Comparison of ENCODE assay signal across 8 mouse cellular contexts in the genomic region with DNA sequence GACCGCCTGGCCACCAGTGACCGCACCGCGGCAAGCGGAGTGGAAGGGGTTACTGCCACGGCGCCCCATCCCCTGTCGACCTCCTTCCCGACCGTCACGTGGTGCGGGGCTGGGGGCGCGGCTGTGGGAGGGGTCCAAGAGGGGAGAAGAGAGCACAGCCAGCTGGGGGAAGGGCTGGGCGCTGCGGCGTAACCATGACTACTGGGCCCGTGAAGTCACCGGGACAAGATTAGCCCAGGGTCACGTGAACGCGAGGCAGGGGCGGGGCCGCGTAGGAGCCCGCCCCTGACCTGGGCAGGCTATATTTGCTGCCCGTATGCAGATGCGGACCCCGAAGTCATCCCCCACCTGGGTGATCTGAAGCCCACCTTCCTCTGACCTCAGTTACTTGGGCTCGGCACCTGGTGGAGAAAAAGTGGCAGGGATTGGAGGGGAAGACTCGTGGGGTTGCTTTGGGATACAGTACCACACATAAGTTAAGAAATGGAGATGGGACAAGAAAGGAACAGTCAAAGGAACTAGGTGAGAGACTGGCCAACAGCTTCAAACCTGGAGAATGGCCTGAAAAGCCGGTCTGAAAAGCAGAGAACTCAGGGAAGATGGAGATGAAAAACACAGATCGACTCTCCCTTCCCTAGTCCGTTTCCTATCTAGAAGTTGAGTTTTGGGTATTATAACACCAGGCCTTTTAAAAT. TPM values are rescaled to one million over a fixed set of nuclear protein-coding genes. Genes with fewer than 3 reads are reported as not detected.
A peak's percentile ranks its signal among the peaks of the same experiment; 100 is the strongest.
DNase-seq lines count a peak whose midpoint lies in the region; ATAC-seq and TF ChIP-seq lines count a peak whose summit lies in the region.

No protein-coding gene starts in this region.

- peak overlapping the region; percentile 66 for H3K4me3 ChIP-seq in heart, embryonic 11.5 days (ENCODE audit: low read depth, low read length)
- peak overlapping the region; percentile 63 for H3K4me3 ChIP-seq in kidney, embryonic 15.5 days (replicated peaks)

- WGBS in heart, embryonic 11.5 days (ENCODE audit: insufficient replicate concordance), result 4% methylated on average over 34 of the region's 34 CpGs
- 3% methylated on average over 34 of the region's 34 CpGs for WGBS in kidney, embryonic 15.5 days

- no peaks in the 10 kb centered on the region for H3K9me3 ChIP-seq in heart, embryonic 11.5 days (replicated peaks; ENCODE audit: control insufficient read depth, low read length)
- H3K9me3 ChIP-seq in kidney, embryonic 15.5 days (replicated peaks), result no peaks in the 10 kb centered on the region

- ATAC-seq in erythroblast, adult 5-6 weeks (replicated peaks; ENCODE audit: low FRiP score, poor library complexity, severe bottlenecking), result peak; percentile 90
- ATAC-seq in heart, embryonic 11.5 days (replicated peaks; ENCODE audit: insufficient number of reproducible peaks, low FRiP score, low TSS enrichment), result peak; percentile 95
- peak; percentile 93 for ATAC-seq in kidney, embryonic 15.5 days (replicated peaks; ENCODE audit: low FRiP score)
- ATAC-seq in monocyte, adult 5-6 weeks (replicated peaks; ENCODE audit: insufficient number of reproducible peaks, low FRiP score, low TSS enrichment, poor library complexity, severe bottlenecking), result peak; percentile 78

- H3K4me2 ChIP-seq in heart, embryonic 11.5 days, result peak overlapping the region; percentile 91
- peak overlapping the region; percentile 88 for H3K4me2 ChIP-seq in kidney, embryonic 15.5 days

- H3K27me3 ChIP-seq in heart, embryonic 11.5 days (ENCODE audit: control insufficient read depth, insufficient read depth, low read length), result no peaks in the 10 kb centered on the region
- H3K27me3 ChIP-seq in kidney, embryonic 15.5 days, result no peaks in the 10 kb centered on the region

- H3K4me1 ChIP-seq in heart, embryonic 11.5 days (ENCODE audit: control insufficient read depth, insufficient read depth, low read length), result peaks cover 31% of the 10 kb centered on the region
- H3K4me1 ChIP-seq in kidney, embryonic 15.5 days, result peaks cover 61% of the 10 kb centered on the region

- no peak for TF ChIP-seq CTCF in brain, embryonic 14.5 days (IDR thresholded peaks at IDR 0.05; ENCODE audit: borderline replicate concordance, extremely low read depth, insufficient read depth, insufficient read length)

- 0 out of 2 replicates have a peak, but pooled peaks have one; percentile 1 for TF ChIP-seq POLR2A in brain, embryonic 14.5 days (IDR thresholded peaks at IDR 0.05; ENCODE audit: borderline replicate concordance, extremely low read depth, insufficient read depth, insufficient read length, poor library complexity, severe bottlenecking)

- H3K9ac ChIP-seq in heart, embryonic 11.5 days (ENCODE audit: low read depth, low read length), result peak overlapping the region; percentile 77
- peak overlapping the region; percentile 66 for H3K9ac ChIP-seq in kidney, embryonic 15.5 days

- H3K36me3 ChIP-seq in heart, embryonic 11.5 days (ENCODE audit: control insufficient read depth, insufficient read depth, low read length), result no peaks in the 10 kb centered on the region
- peaks cover 7% of the 10 kb centered on the region; the same call in 1 of the 2 replicates for H3K36me3 ChIP-seq in kidney, embryonic 15.5 days

- peak; percentile 89 for DNase-seq in B cell, adult 2 months
- DNase-seq in brain, embryonic 14.5 days (ENCODE audit: low read depth), result peak; percentile 98
- peak; percentile 87 for DNase-seq in liver
- DNase-seq in spleen, postnatal 36 days (ENCODE audit: low spot score in 2 of 2), result peak; percentile 67 to 78

- H3K27ac ChIP-seq in heart, embryonic 11.5 days (ENCODE audit: low read depth, low read length), result peak overlapping the region; percentile 77
- peak overlapping the region; percentile 88 for H3K27ac ChIP-seq in kidney, embryonic 15.5 days

RNA-seq across cellular contexts. Expression of a gene that starts 6.1 kb away (rescaled TPM):
- 72.4 and 79.2 TPM in 2 replicates for polyA plus RNA-seq in brain, embryonic 14.5 days (2012; rRNA removed)
- total RNA-seq in erythroblast, adult 5-6 weeks (2015; ENCODE audit: low replicate concordance), result not detected in 2 replicates
- total RNA-seq in erythroblast, adult 5-6 weeks (2017; ENCODE audit: low replicate concordance), result 0.34 and 1.1 TPM in 2 replicates
- polyA plus RNA-seq in heart, embryonic 11.5 days (2014; fragmentation: Nextera tagmentation; extraction: Ambion mirVana), result 10.0 and 10.9 TPM in 2 replicates
- 15.3 and 19.7 TPM in 2 replicates for polyA plus RNA-seq in kidney, embryonic 15.5 days (2015; fragmentation: Nextera tagmentation; extraction: Ambion mirVana)
- 0.32 to 1.2 TPM (median 0.97 TPM) in 3 replicates for total RNA-seq in monocyte, adult 5-6 weeks (2017)

RNA-seq across cellular contexts. Expression of a gene that starts 7.2 kb away (rescaled TPM):
- polyA plus RNA-seq in brain, embryonic 14.5 days (2012; rRNA removed), result not detected in 2 replicates
- not detected in 2 replicates for total RNA-seq in erythroblast, adult 5-6 weeks (2015; ENCODE audit: low replicate concordance)
- not detected in 2 replicates for total RNA-seq in erythroblast, adult 5-6 weeks (2017; ENCODE audit: low replicate concordance)
- polyA plus RNA-seq in heart, embryonic 11.5 days (2014; fragmentation: Nextera tagmentation; extraction: Ambion mirVana), result 2.7 TPM in 1 of 2 replicates, not detected in the other
- polyA plus RNA-seq in kidney, embryonic 15.5 days (2015; fragmentation: Nextera tagmentation; extraction: Ambion mirVana), result 2.8 and 5.5 TPM in 2 replicates
- total RNA-seq in monocyte, adult 5-6 weeks (2017), result not detected in 3 replicates

RNA-seq across cellular contexts. Expression of a gene that starts 7.3 kb away (rescaled TPM):
- 126 and 186 TPM in 2 replicates for polyA plus RNA-seq in brain, embryonic 14.5 days (2012; rRNA removed)
- total RNA-seq in erythroblast, adult 5-6 weeks (2015; ENCODE audit: low replicate concordance), result 3.5 and 7.3 TPM in 2 replicates
- 9.6 and 13.5 TPM in 2 replicates for total RNA-seq in erythroblast, adult 5-6 weeks (2017; ENCODE audit: low replicate concordance)
- polyA plus RNA-seq in heart, embryonic 11.5 days (2014; fragmentation: Nextera tagmentation; extraction: Ambion mirVana), result 97.7 and 108 TPM in 2 replicates
- 89.9 and 92.0 TPM in 2 replicates for polyA plus RNA-seq in kidney, embryonic 15.5 days (2015; fragmentation: Nextera tagmentation; extraction: Ambion mirVana)
- total RNA-seq in monocyte, adult 5-6 weeks (2017), result 16.2 to 27.3 TPM (median 20.8 TPM) in 3 replicates

RNA-seq across cellular contexts. Expression of a gene that starts 14.0 kb away (rescaled TPM):
- polyA plus RNA-seq in brain, embryonic 14.5 days (2012; rRNA removed), result 7.1 and 7.5 TPM in 2 replicates
- total RNA-seq in erythroblast, adult 5-6 weeks (2015; ENCODE audit: low replicate concordance), result 4.6 TPM in 1 of 2 replicates, not detected in the other
- total RNA-seq in erythroblast, adult 5-6 weeks (2017; ENCODE audit: low replicate concordance), result 5.9 TPM in 1 of 2 replicates, not detected in the other
- 0.68 and 1.2 TPM in 2 replicates for polyA plus RNA-seq in heart, embryonic 11.5 days (2014; fragmentation: Nextera tagmentation; extraction: Ambion mirVana)
- 2.4 and 3.4 TPM in 2 replicates for polyA plus RNA-seq in kidney, embryonic 15.5 days (2015; fragmentation: Nextera tagmentation; extraction: Ambion mirVana)
- total RNA-seq in monocyte, adult 5-6 weeks (2017), result 2.3 to 5.9 TPM in 2 of 3 replicates, not detected in the other

RNA-seq across cellular contexts. Expression of a gene that starts 40.4 kb away (rescaled TPM):
- 569 and 716 TPM in 2 replicates for polyA plus RNA-seq in brain, embryonic 14.5 days (2012; rRNA removed)
- total RNA-seq in erythroblast, adult 5-6 weeks (2015; ENCODE audit: low replicate concordance), result 252 and 321 TPM in 2 replicates
- 85.4 and 91.0 TPM in 2 replicates for total RNA-seq in erythroblast, adult 5-6 weeks (2017; ENCODE audit: low replicate concordance)
- 187 and 213 TPM in 2 replicates for polyA plus RNA-seq in heart, embryonic 11.5 days (2014; fragmentation: Nextera tagmentation; extraction: Ambion mirVana)
- polyA plus RNA-seq in kidney, embryonic 15.5 days (2015; fragmentation: Nextera tagmentation; extraction: Ambion mirVana), result 210 and 217 TPM in 2 replicates
- total RNA-seq in monocyte, adult 5-6 weeks (2017), result 106 to 183 TPM (median 119 TPM) in 3 replicates

Comparison
In these comparisons a context has a peak if more than half of its experiments do, and no peak if none do; other contexts are left out.
1. Peak in every context shown above with its lines: DNase-seq, ATAC-seq, H3K4me3 ChIP-seq and H3K27ac ChIP-seq.